Comparison of ENCODE assay signal across 22 mouse cellular contexts in the genomic region with DNA sequence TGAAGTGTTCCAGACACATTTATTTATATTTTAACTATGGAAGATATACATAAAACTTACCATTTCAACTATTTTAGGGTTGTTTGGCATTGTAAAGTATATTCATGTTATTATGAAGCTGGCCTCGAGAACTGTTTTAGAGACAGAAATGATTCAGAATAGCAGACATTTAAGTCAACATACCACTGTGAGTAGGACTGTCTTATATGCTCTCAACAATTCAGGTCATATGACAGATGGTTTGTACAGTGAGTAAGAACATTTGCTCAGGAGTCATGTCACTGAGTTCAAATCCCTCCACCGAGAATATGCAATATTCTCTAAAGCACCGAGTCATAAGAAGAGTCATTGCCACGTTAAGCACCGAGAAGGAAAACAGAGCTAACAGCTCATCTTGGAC.
DNase-seq lines count a peak whose midpoint lies in the region; ATAC-seq and TF ChIP-seq lines count a peak whose summit lies in the region.
"Had no signal": no experiment of that assay in that cellular context is flagged by ENCODE, and none has a peak within 500 bp of the region (broad histone marks: within the 10 kb centered on the region; RNA-seq: fewer than 3 reads in every experiment).

No protein-coding gene starts in this region.

- TF ChIP-seq EP300 in stomach, postnatal 0 days (optimal IDR thresholded peaks at IDR 0.05), result no peak

- DNase-seq in lung, postnatal 10 days, result no peak
- DNase-seq in stomach, postnatal 0 days (ENCODE audit: low spot score), result no peak
- DNase-seq: adrenal gland, adult 2 months; adrenal gland, postnatal 14 days; cerebellum, adult 11 months; cerebellum, adult 2 months; cerebellum, adult 9-11 months; cerebellum, postnatal 25 days; forebrain, postnatal 0 days; gastrocnemius, adult 2 months; gastrocnemius, postnatal 14 days; heart, adult 11 months had no signal

- TF ChIP-seq CTCF in stomach, postnatal 0 days (IDR thresholded peaks at IDR 0.05; ENCODE audit: low read depth), result no peak

- no peak overlapping the region for H3K4me3 ChIP-seq in lung, embryonic 15.5 days
- no peak overlapping the region for H3K4me3 ChIP-seq in stomach, embryonic 14.5 days (ENCODE audit: low read depth, low read length)
- no peak overlapping the region for H3K4me3 ChIP-seq in stomach, postnatal 0 days (ENCODE audit: low read depth, low read length)
- H3K4me3 ChIP-seq in stomach, embryonic 15.5 days (replicated peaks), result no peak overlapping the region
- H3K4me3 ChIP-seq: embryonic facial prominence, embryonic 12.5 days; embryonic facial prominence, embryonic 15.5 days; gastrocnemius, adult 2 months; hindbrain, embryonic 12.5 days had no signal

- peak overlapping the region; percentile 77 for H3K27ac ChIP-seq in lung, embryonic 15.5 days
- H3K27ac ChIP-seq in stomach, embryonic 14.5 days (ENCODE audit: low read length), result peak overlapping the region; percentile 40; the same call in 1 of the 2 replicates
- H3K27ac ChIP-seq in stomach, postnatal 0 days (replicated peaks), result no peak overlapping the region
- peak overlapping the region; percentile 48 for H3K27ac ChIP-seq in stomach, embryonic 15.5 days
- H3K27ac ChIP-seq: embryonic facial prominence, embryonic 12.5 days; embryonic facial prominence, embryonic 15.5 days; gastrocnemius, adult 2 months; hindbrain, embryonic 12.5 days had no signal

- no peaks in the 10 kb centered on the region for H3K27me3 ChIP-seq in lung, embryonic 15.5 days
- H3K27me3 ChIP-seq in stomach, embryonic 14.5 days (ENCODE audit: control insufficient read depth, insufficient read depth, low read length), result no peaks in the 10 kb centered on the region
- no peaks in the 10 kb centered on the region for H3K27me3 ChIP-seq in stomach, postnatal 0 days (ENCODE audit: control insufficient read depth, insufficient read depth, low read length)
- no peaks in the 10 kb centered on the region for H3K27me3 ChIP-seq in stomach, embryonic 15.5 days (replicated peaks)
- H3K27me3 ChIP-seq: embryonic facial prominence, embryonic 12.5 days; embryonic facial prominence, embryonic 15.5 days; hindbrain, embryonic 12.5 days had no signal

- 0 out of 2 replicates have a peak, but pooled peaks cover 3% of the 10 kb centered on the region for H3K4me1 ChIP-seq in lung, embryonic 15.5 days
- H3K4me1 ChIP-seq in stomach, embryonic 14.5 days (ENCODE audit: control insufficient read depth, insufficient read depth, low read length), result no peaks in the 10 kb centered on the region
- no peaks in the 10 kb centered on the region for H3K4me1 ChIP-seq in stomach, postnatal 0 days (replicated peaks; ENCODE audit: control insufficient read depth, insufficient read depth)
- no peaks in the 10 kb centered on the region for H3K4me1 ChIP-seq in stomach, embryonic 15.5 days
- H3K4me1 ChIP-seq: embryonic facial prominence, embryonic 12.5 days; embryonic facial prominence, embryonic 15.5 days; hindbrain, embryonic 12.5 days had no signal

- H3K9me3 ChIP-seq in lung, embryonic 15.5 days, result no peaks in the 10 kb centered on the region
- no peaks in the 10 kb centered on the region for H3K9me3 ChIP-seq in stomach, embryonic 14.5 days (ENCODE audit: control insufficient read depth, low read depth, low read length)
- H3K9me3 ChIP-seq in stomach, postnatal 0 days (ENCODE audit: control insufficient read depth, low read length), result no peaks in the 10 kb centered on the region
- no peaks in the 10 kb centered on the region for H3K9me3 ChIP-seq in stomach, embryonic 15.5 days
- H3K9me3 ChIP-seq: embryonic facial prominence, embryonic 12.5 days; embryonic facial prominence, embryonic 15.5 days; hindbrain, embryonic 12.5 days had no signal

- H3K9ac ChIP-seq in lung, embryonic 15.5 days, result no peak overlapping the region
- no peak overlapping the region for H3K9ac ChIP-seq in stomach, embryonic 14.5 days (replicated peaks; ENCODE audit: low read depth, low read length)
- H3K9ac ChIP-seq in stomach, postnatal 0 days (ENCODE audit: low read length), result no peak overlapping the region
- no peak overlapping the region for H3K9ac ChIP-seq in stomach, embryonic 15.5 days
- H3K9ac ChIP-seq: embryonic facial prominence, embryonic 12.5 days; embryonic facial prominence, embryonic 15.5 days; forebrain, postnatal 0 days; hindbrain, embryonic 12.5 days had no signal

- no peaks in the 10 kb centered on the region for H3K36me3 ChIP-seq in lung, embryonic 15.5 days
- no peaks in the 10 kb centered on the region for H3K36me3 ChIP-seq in stomach, embryonic 14.5 days (ENCODE audit: control insufficient read depth, insufficient read depth, low read length)
- no peaks in the 10 kb centered on the region for H3K36me3 ChIP-seq in stomach, postnatal 0 days (ENCODE audit: control insufficient read depth, insufficient read depth, low read length)
- H3K36me3 ChIP-seq in stomach, embryonic 15.5 days, result no peaks in the 10 kb centered on the region
- H3K36me3 ChIP-seq: embryonic facial prominence, embryonic 12.5 days; embryonic facial prominence, embryonic 15.5 days; hindbrain, embryonic 12.5 days had no signal

- no peak overlapping the region for H3K4me2 ChIP-seq in lung, embryonic 15.5 days
- no peak overlapping the region for H3K4me2 ChIP-seq in stomach, embryonic 14.5 days (replicated peaks; ENCODE audit: low read depth, low read length)
- no peak overlapping the region for H3K4me2 ChIP-seq in stomach, postnatal 0 days (replicated peaks; ENCODE audit: low read depth)
- H3K4me2 ChIP-seq in stomach, embryonic 15.5 days, result no peak overlapping the region
- H3K4me2 ChIP-seq: embryonic facial prominence, embryonic 12.5 days; embryonic facial prominence, embryonic 15.5 days; heart, embryonic 11.5 days; hindbrain, embryonic 12.5 days had no signal

- ATAC-seq in lung, embryonic 15.5 days (ENCODE audit: borderline replicate concordance, extremely low read depth, low FRiP score, low TSS enrichment), result peak; percentile 77; the same call in 1 of the 2 replicates
- ATAC-seq in stomach, embryonic 14.5 days (ENCODE audit: insufficient number of reproducible peaks, insufficient read depth, low FRiP score, low read depth), result peak; percentile 58; the same call in 1 of the 2 replicates
- ATAC-seq in stomach, postnatal 0 days (ENCODE audit: low FRiP score, low TSS enrichment), result no peak
- ATAC-seq in stomach, embryonic 15.5 days (ENCODE audit: insufficient read depth, low FRiP score, low read depth), result no peak; the same call in 1 of the 2 replicates
- ATAC-seq in monocyte, adult 5-6 weeks (replicated peaks; ENCODE audit: insufficient number of reproducible peaks, low FRiP score, low TSS enrichment, poor library complexity, severe bottlenecking), result no peak
- ATAC-seq: CD4-positive, CD25-positive, alpha-beta regulatory T cell, adult 4 months; forebrain, embryonic 14.5 days; forebrain, postnatal 0 days had no signal

- 60% methylated on average over 5 of the region's 5 CpGs for WGBS in lung, embryonic 15.5 days
- 61% methylated on average over 5 of the region's 5 CpGs for WGBS in stomach, embryonic 14.5 days
- WGBS in stomach, postnatal 0 days, result 55% methylated on average over 5 of the region's 5 CpGs
- 55% methylated on average over 5 of the region's 5 CpGs for WGBS in stomach, embryonic 15.5 days

Comparison
In these comparisons a context has a peak if more than half of its experiments do, and no peak if none do; other contexts are left out.
1. ATAC-seq: peak in lung, embryonic 15.5 days (single experiment) and stomach, embryonic 14.5 days (single experiment); none in stomach, postnatal 0 days (single experiment), stomach, embryonic 15.5 days (single experiment) and monocyte, adult 5-6 weeks (single experiment).